Mouse (Mus musculus) layer of hippocampus, adult 18-20 months (tissue): ENCODE measurements around the gene Edem2. TPM values are rescaled to one million over a fixed set of nuclear protein-coding genes. Genes with fewer than 3 reads are reported as not detected.

Source experiments
- DNase-seq, 2 experiments: peaks; one replicate each; pipeline ENCODE4 v3.0.0; 2022; ENCODE audit warnings: low spot score in 2 of 2
- long read RNA-seq: library from polyadenylated mRNA; stranded (forward); transcript quantifications from one replicate; pipeline ENCODE4 v2.0.0, GENCODE M21; 2021
- total RNA-seq, 2 experiments: library from RNA; stranded (reverse); gene quantifications; 2 replicates each; pipeline ENCODE4 v1.2.3; 2021

The Edem2 gene
- total RNA-seq = 10 to 100 TPM; 23.3 to 24.4 TPM
- long read RNA-seq, transcript Edem2-201 (11 exons, 2,290 nt) = major isoform, 22 of 41 reads
- long read RNA-seq, partial matches to known transcripts = 10 of 41 reads
- long read RNA-seq, other reads (novel, unspliced or antisense) = 9 of 41 reads

- DNase-seq = peak; percentile 93 to 95
Measured at GRCm38 (mm10) chr2:155729158-155729645, at the start of gene Edem2. Gene Edem2, minus strand, starts transcription at chr2:155729475.

GRCm38 (mm10) chr2:155779066-155779465 lies 49.8 kb upstream of the Edem2 start:
- no peak for DNase-seq

DNA sequence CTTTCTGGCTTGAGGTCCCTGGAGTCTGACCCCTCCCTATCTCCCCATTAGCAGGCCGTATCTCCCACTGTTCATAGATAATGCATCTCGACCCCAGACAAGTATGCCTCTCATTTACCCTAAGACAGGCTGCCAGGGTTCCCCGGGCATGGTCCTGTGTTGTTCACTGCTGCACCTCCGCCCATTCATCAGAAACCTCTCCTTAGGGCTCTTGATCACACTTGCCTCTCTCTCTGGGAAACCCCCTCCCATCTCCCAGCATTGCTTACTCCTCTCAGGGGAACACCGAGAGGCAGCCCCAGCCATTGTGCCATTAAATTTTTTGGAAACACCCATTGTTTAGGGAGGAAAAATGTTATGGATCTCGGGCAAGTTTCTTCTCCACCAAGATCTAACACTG lies 48.7 kb upstream of the Edem2 start:
- no peak for DNase-seq

DNA sequence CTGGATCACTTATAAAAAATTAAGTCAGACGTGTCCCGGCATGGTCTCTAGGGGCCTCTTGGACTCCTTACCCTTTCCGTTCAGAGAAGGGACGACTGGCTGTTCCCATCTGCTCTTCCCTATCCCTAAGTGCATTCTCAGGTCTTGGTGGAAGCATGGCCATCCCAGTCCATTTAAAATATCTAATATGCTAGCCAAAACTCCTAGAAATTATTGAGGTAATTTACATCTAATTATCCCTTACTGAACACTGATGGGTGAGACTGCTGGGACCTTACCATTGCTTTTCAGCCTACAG lies 48.4 kb upstream of the Edem2 start:
- no peak for DNase-seq

DNA sequence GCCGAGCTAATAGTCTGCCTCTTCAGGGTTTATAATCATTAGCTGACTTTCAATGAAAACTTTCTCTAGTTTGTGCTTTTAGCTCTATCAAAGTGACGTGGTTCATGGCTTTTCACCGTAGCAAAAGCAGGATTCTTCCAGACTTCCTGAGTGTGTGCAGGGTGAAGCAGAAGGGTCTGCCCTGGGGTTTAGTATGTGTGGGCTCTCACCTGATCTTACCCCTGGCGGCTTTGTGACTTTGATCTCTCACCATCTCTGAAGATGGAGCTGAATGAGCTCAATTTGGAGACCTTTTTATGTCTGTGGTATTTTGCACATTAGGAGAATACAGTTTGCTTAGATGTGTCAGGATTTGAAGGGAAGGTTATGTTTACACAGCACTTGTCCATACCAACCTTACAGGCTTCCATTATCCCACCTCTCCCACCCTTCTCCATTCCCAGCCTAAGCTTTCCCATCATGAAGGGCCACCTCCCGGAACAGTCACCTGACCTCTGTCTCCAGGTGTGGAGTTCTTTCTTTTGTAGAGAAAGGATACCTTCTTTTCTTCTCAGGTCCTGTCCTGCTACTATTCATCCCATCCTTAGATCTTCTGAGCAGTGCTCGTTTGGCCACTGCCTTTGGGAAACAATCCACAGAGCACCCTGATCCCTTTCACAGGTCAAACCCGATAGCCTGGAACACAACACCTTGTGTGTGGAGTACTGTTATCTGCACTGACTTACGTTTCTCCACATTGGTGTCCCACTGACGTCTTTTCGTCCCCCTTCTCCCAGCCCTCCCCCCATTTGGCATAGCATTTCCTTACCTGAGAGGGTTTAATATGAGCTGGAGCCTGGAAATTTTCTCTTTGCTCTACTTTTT lies 47.8 kb upstream of the Edem2 start:
- no peak for DNase-seq

GRCm38 (mm10) chr2:155775685-155776263 lies 46.5 kb upstream of the Edem2 start:
- DNase-seq = peak; percentile 28 to 48

GRCm38 (mm10) chr2:155774927-155775684 lies 45.8 kb upstream of the Edem2 start, which contains the start of gene Mmp24:
Gene Mmp24, plus strand, starts transcription at chr2:155775342.
- no peak for DNase-seq

DNA sequence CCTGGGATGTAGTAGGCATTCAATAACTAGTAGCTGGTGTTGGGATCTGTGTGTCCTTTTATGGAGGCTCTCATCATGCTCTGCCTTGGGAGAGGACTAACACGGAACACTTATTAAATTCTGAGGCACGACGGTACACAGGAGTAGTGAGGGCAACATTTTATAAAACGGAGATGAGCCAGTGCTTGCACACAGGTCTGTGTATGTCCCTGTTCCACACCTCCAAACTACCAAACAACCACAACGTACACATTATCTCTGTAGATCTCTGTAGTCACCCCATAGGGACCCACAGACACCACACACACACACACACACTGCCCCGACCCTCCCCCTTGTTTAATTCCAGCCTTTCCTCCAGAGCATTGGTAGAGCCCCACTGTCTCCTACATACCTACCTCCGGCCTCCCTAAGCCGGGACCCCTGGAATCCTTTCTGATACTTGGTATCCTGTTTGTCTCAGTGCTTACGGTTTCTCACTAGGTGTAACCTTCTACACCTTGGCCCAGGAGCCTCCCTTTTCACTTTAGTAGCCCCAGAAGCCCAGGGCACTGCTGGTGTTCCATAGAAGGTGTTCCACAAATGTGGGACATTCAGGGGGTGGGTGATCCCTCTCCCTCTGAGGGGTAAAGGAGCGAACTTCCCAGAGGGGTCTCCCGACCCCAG lies 45.1 kb upstream of the Edem2 start:
- no peak for DNase-seq

- no peak for DNase-seq
Measured at GRCm38 (mm10) chr2:155773664-155774063, 44.4 kb upstream of the Edem2 start.

- DNase-seq = peak; percentile 41 to 68
Measured at GRCm38 (mm10) chr2:155764679-155765418, 35.6 kb upstream of the Edem2 start.

DNA sequence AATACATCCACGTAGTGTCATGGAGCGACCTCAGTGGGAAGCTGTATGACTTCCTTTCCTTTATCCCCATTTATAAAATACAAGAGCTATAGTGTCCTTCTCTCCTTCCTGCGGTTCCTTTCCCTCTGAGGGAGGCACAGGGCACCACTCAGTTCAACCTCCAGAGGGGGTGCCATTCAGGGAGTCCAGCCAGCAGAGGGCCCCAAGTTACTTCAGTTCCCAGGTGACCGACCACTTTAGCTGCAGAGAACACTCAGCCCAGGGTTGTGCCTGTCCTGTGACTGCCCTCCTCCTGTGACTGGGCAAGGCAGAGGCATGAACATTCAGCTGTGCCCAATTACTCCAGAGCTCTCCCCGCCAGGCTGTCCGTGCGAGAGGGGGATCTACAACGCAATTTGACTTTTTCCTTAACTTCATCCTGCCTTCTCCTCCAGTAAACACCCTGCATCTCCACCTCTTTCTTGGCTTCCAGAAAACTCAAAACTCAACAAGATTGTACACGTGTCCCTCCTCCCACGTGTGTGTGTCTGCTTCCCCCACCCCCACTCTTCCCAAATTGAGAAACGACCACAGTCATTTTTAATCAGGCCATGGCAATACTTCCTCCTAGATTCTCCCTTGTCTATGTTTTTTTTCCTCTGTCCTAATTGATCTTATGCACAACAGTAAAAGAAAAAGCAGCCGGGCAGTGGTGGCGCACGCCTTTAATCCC lies 27.7 kb upstream of the Edem2 start:
- DNase-seq = no peak

DNA sequence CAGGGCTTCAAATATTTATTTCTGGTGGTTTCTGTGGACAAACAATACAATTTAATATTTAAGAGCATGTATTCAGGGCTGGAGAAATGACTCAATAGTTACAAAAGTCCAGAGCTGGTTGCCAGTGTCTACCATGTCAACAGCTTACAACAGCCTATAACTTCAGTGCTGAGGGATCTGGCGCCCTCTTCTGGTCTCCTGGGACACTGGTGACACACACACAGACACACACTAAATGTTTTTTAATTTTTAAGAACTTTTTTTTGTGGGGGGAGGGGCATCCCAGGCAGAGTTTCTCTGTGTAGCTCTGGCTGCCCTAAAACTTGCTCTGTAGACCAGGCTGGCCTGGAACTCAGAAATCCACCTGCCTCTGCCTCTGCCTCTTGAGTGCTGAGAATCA lies 26.5 kb upstream of the Edem2 start:
- peak in 1 of 2 experiments; percentile 29 for DNase-seq

DNA sequence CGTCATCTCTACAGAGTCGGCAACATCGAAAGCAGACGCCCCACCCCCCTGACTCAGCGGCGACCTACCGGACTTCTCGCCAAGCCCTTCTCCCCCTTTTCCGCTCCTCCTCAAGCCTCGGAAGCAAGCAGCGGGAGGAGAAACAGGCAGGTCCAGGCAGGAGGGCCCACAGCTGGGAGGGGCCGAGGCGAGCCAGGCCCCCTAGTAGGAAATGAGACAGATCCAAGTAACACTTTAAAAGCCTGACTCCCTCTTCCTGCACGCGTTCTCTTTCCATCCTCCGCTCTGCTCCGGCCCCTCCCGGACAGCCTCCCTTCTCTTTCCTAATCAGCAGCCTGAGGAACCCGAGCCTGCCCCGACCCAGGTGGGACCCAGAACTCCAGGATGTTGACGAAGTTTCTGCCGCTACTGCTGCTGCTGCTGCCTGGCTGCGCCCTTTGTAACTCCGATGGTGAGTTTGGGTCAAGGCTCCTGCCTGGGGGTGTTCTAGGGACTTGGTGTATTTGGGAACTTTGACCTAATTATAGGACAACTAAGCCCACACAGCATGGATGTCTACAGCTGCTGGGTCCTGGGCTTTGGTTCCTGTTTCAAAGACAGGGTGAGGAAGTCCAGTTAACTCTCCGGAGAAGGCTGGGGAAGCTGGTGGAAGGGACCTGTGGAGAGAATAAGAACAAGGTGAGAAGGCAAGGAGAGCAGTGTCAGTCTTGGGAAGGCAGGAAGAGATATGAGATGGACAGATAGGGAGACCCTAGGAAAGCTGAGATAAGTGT lies 21.9 kb upstream of the Edem2 start, which contains the start of gene Procr:
TSS of gene Procr (plus strand) at position 104 of the 773 bp plus-strand sequence.
- no peak for DNase-seq

DNA sequence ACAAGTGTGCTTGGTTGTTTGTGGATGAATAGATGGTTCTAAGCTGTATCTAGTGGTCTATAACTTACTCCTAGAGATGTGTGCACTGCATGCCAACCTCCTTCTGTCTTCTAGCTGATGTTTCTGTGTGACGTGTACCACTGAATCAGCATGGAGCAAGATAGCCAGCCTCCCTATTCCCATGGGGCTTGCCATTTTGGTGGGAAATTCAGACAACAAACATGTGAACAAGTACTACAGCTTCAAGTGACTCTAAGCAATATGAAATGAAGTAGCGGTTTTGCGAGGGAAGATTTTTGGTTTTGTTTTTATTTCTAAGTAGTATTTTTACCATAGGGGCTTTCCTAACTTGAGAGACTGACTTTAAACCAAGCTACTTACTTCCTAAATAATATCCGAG lies 20.1 kb upstream of the Edem2 start:
- DNase-seq = no peak

GRCm38 (mm10) chr2:155745487-155745886 lies 16.2 kb upstream of the Edem2 start:
- DNase-seq = no peak

- no peak for DNase-seq
Measured at GRCm38 (mm10) chr2:155743351-155743750, 14.1 kb upstream of the Edem2 start.

DNA sequence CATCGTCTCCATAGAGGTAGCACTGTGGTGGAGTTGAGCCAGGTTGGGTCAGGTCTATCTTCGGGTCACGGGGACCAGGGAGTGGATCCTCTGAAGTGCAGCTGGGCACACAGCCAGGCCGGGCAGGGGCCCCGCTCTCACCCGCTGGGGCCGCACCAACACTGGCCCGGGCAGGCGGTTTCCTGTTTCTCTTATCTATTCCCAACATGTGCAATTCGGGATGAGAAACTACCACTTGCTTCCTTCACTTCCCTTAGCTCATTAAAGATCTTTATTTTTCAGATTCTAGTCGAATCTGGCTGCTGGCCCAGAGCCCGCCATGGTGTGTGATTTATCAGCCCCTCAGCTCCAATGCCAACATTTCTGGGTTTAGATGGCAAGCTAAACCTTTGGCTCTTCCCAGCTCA lies 13.7 kb upstream of the Edem2 start:
- no peak for DNase-seq

DNA sequence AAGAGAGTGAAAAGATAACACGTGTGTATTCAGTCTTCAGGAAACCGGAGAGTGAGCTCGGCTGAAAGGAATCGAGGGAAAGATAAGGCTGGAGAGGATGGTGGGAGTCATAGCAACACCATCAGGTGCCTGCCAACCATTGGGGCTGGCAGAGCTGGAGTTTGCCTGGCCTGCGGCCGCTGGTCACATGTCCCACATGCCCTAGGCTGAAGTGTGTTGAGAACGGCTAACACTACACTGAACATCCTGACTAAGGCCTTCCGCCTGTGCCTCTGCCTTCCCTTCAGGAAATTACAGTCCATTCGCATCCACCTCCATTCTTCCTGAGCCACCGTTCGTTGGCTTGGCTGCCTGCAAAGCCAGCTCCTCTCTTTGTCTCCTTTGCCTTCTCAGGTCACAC lies 12.9 kb upstream of the Edem2 start:
- DNase-seq = no peak

- DNase-seq = no peak
Measured at GRCm38 (mm10) chr2:155737803-155738202, 8.5 kb upstream of the Edem2 start.
